Mouse (Mus musculus) small intestine, adult 2 months (tissue): ENCODE results near the gene Rnf130. TPM values are rescaled to one million over a fixed set of nuclear protein-coding genes. Genes with fewer than 3 reads are reported as not detected.

Experiments
- H3K27ac ChIP-seq: fragments of 200-500 bp; 2 replicates; pipeline ENCODE4 v1.5.1; 2012; ENCODE audit warnings: low read depth, low read length, control low read depth, inconsistent platforms; ENCODE audit not compliant: insufficient read depth
- H3K27me3 ChIP-seq: fragments of 200-500 bp; 2 replicates; pipeline ENCODE4 v1.6.1; 2012; ENCODE audit warnings: mild to moderate bottlenecking, moderate library complexity, low read length, inconsistent platforms; ENCODE audit not compliant: control insufficient read depth, insufficient read depth
- H3K36me3 ChIP-seq: fragments of 200-500 bp; 2 replicates; pipeline ENCODE4 v1.6.1; 2012; ENCODE audit warnings: mild to moderate bottlenecking, low read length, control low read depth, inconsistent platforms; ENCODE audit not compliant: control insufficient read depth, insufficient read depth
- H3K4me1 ChIP-seq: fragments of 200-500 bp; 2 replicates; pipeline ENCODE4 v1.6.1; 2012; ENCODE audit warnings: low read length, inconsistent platforms, mixed read lengths; ENCODE audit not compliant: control insufficient read depth, insufficient read depth, insufficient read length
- H3K4me3 ChIP-seq: fragments of 200-500 bp; 2 replicates; pipeline ENCODE4 v1.5.1; 2012; ENCODE audit warnings: low read depth, mild to moderate bottlenecking, control low read depth, inconsistent platforms, low read length, moderate library complexity
- CTCF ChIP-seq: fragments of 200-500 bp; IDR thresholded peaks from 2 replicates; pipeline ENCODE4 v1.5.1; 2012; ENCODE audit warnings: low read depth, mild to moderate bottlenecking, control low read depth, inconsistent platforms, low read length, moderate library complexity, mixed read lengths; ENCODE audit not compliant: insufficient replicate concordance, insufficient read length; ENCODE audit errors: extremely low read depth
- POLR2A ChIP-seq: fragments of 200-500 bp; IDR thresholded peaks from 2 replicates; pipeline ENCODE4 v1.6.1; 2012; ENCODE audit warnings: low read depth, mild to moderate bottlenecking, control low read depth, inconsistent platforms, low read length, moderate library complexity
- WGBS: fragments of 180-500 bp; shearing (Covaris S2); methylation state at CpG from one replicate; pipeline ENCODE4 v1.1.7; 2018; 5-methylcytosine and 5-hydroxymethylcytosine counted together
- polyA plus RNA-seq: library from polyadenylated mRNA; depleted of rRNA; stranded (reverse); fragments of >200 nt; gene quantifications from 2 replicates; pipeline ENCODE4 v1.2.3, GENCODE M21; 2012

The Rnf130 gene
- polyA plus RNA-seq, 1 experiment: 29.8 TPM

GRCm38 (mm10) chr11:50050392-50050791, 25.2 kb downstream of the Rnf130 start:
- Histone ChIP-seq H3K4me1 (no peaks in the 10 kb centered on the region; the same call in 1 of the 2 replicates), H3K27me3 (no peaks in the 10 kb centered on the region), H3K36me3 (no peaks in the 10 kb centered on the region), H3K4me3 (no peak overlapping the region), H3K27ac (no peak overlapping the region)
- TF ChIP-seq POLR2A (no peak), CTCF (no peak)
- 31% methylated on average over 6 of the region's 6 CpGs for WGBS

GRCm38 (mm10) chr11:50057713-50058112, 32.6 kb downstream of the Rnf130 start:
- H3K27me3 ChIP-seq: no peaks in the 10 kb centered on the region
- no peak overlapping the region for H3K4me3 ChIP-seq
- H3K27ac ChIP-seq: no peak overlapping the region
- H3K36me3 ChIP-seq: no peaks in the 10 kb centered on the region
- TF ChIP-seq POLR2A (no peak), CTCF (no peak)
- no peaks in the 10 kb centered on the region for H3K4me1 ChIP-seq
- WGBS: 73% methylated on average over 2 of the region's 2 CpGs

- H3K4me1 ChIP-seq: no peaks in the 10 kb centered on the region
- TF ChIP-seq CTCF: no peak
- TF ChIP-seq POLR2A: no peak
- no peak overlapping the region for H3K27ac ChIP-seq
- H3K36me3 ChIP-seq: no peaks in the 10 kb centered on the region
- no peak overlapping the region for H3K4me3 ChIP-seq
- H3K27me3 ChIP-seq: no peaks in the 10 kb centered on the region
- WGBS: 92% methylated on average over 6 of the region's 6 CpGs
These were observed 33.1 kb downstream of the Rnf130 start for GRCm38 (mm10) chr11:50058277-50058676.

GRCm38 (mm10) chr11:50059045-50059444, 33.9 kb downstream of the Rnf130 start:
- TF ChIP-seq CTCF: no peak
- no peak for TF ChIP-seq POLR2A
- H3K27me3 ChIP-seq: no peaks in the 10 kb centered on the region
- no peak overlapping the region for H3K4me3 ChIP-seq
- H3K27ac ChIP-seq: no peak overlapping the region
- no peaks in the 10 kb centered on the region for H3K36me3 ChIP-seq
- WGBS: 89% methylated on average over 6 of the region's 6 CpGs
- no peaks in the 10 kb centered on the region for H3K4me1 ChIP-seq

DNA sequence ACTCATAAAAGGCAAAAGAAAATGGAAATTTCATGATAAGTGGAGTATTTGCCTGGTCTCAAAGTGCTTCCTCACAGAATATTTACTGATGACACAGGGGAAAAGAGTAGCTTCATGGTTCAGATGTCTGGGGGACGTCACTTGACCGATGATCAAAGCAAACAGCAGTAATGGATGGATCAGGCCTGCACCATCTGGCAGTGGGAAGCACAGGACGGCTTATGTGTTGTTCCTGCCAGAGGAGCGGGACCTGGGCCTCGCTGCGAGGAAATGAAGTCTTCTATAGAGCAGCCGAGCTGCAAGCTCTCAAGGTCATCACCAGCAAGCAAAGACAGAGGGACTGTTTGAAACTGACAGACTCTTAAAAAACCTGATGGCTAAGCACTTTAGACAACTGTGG, 37.0 kb downstream of the Rnf130 start:
- Histone ChIP-seq H3K27ac (no peak overlapping the region), H3K27me3 (no peaks in the 10 kb centered on the region), H3K4me1 (no peaks in the 10 kb centered on the region), H3K36me3 (no peaks in the 10 kb centered on the region), H3K4me3 (no peak overlapping the region)
- TF ChIP-seq POLR2A (no peak), CTCF (no peak)
- 70% methylated on average over 7 of the region's 7 CpGs for WGBS

GRCm38 (mm10) chr11:50066088-50066487, 40.9 kb downstream of the Rnf130 start:
- Histone ChIP-seq H3K4me3 (no peak overlapping the region), H3K27ac (no peak overlapping the region), H3K36me3 (no peaks in the 10 kb centered on the region), H3K27me3 (no peaks in the 10 kb centered on the region), H3K4me1 (no peaks in the 10 kb centered on the region)
- TF ChIP-seq CTCF (no peak), POLR2A (no peak)
- WGBS: 80% methylated on average over 2 of the region's 2 CpGs

GRCm38 (mm10) chr11:50073830-50074229, 48.7 kb downstream of the Rnf130 start:
- H3K27me3 ChIP-seq: no peaks in the 10 kb centered on the region
- 86% methylated on average over 10 of the region's 10 CpGs for WGBS
- no peak overlapping the region for H3K4me3 ChIP-seq
- H3K4me1 ChIP-seq: no peaks in the 10 kb centered on the region
- H3K27ac ChIP-seq: no peak overlapping the region
- no peak for TF ChIP-seq POLR2A
- H3K36me3 ChIP-seq: no peaks in the 10 kb centered on the region

- Histone ChIP-seq H3K27me3 (no peaks in the 10 kb centered on the region), H3K4me3 (no peak overlapping the region), H3K36me3 (no peaks in the 10 kb centered on the region), H3K4me1 (no peaks in the 10 kb centered on the region), H3K27ac (no peak overlapping the region)
- WGBS: 72% methylated on average over 4 of the region's 4 CpGs
- TF ChIP-seq CTCF (no peak), POLR2A (no peak)
These were observed 51.6 kb downstream of the Rnf130 start for GRCm38 (mm10) chr11:50076756-50077155.
